Mouse (Mus musculus): Measurements from ENCODE around the gene Dctn1.

DNA sequence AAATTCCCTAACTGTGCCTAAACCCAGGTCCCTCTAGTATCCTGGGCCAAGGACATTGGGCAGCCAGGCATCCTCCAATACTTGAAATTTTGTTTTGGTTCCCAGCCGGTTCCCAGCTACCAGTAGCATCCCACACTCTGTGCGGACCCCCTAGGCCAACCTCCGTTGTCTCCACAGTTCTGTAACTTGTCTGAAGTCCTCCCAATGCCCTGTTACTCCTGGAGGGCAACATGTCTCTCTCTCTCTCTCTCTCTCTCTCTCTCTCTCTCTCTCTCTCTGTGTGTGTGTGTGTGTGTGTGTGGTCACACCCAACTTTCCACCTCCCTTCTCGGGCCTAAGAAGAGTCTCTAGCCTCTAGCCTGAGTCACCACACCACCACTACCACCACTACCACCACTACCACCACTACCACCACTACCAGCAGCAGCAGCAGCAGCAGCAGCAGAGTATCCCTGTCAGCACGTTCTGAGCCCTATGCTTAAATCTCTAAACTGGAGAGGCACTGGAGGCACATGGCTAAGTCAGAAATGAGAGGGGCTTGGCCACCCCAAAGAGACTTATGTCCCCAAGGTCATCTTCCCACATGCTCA is 29.3 kb upstream of the Dctn1 start:
- no peak for TF ChIP-seq CTCF (IDR thresholded peaks at IDR 0.05; ENCODE audit: borderline replicate concordance, extremely low read depth, insufficient read depth, insufficient read length)
- TF ChIP-seq POLR2A (IDR thresholded peaks at IDR 0.05; ENCODE audit: borderline replicate concordance, extremely low read depth, insufficient read depth, insufficient read length, poor library complexity, severe bottlenecking) = no peak

Data from brain, embryonic 14.5 days (tissue).